Mouse (Mus musculus): ENCODE results near the gene Hmgn3.

DNA sequence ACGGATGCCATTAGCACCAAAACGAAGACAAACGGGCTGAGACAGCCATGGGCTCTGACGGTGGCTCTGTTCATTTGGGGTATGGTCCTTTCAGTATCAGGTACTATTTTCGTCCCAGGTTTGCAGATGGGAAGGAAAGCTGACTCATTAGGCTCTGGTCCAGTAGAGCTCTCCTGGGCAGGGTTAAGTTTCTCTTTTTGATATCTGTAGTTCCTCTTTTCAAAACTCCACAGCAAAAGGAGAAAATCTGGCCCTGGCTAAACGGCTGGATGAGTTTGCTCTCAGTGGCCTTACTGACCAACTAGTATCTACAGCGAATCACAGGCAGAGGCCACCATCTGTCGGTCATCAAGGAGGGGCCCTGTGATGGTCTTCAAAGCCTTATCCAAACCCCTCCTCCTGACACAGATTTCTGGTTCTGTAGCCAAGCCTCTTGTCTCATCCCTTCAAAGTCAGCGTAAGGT lies 34.1 kb downstream of the Hmgn3 start:
- no peak for TF ChIP-seq CTCF (IDR thresholded peaks at IDR 0.05; ENCODE audit: extremely low read depth, insufficient read depth, insufficient read length, insufficient replicate concordance)
- TF ChIP-seq POLR2A (IDR thresholded peaks at IDR 0.05; ENCODE audit: low read depth, low read length) = no peak
